Mouse (Mus musculus) frontal cortex, postnatal 14 days (tissue): ENCODE data around the gene Nsd1.
"Not testable (repeated sequence)": the region's sequence is repeated elsewhere in the genome, so short reads cannot be mapped to it uniquely, and the experiment has no call there.

Experiments used
- DNase-seq, 2 experiments: peaks; one replicate each; pipeline ENCODE4 v3.0.0; 2022; ENCODE audit warnings: low spot score in 2 of 2

The Nsd1 gene

DNA sequence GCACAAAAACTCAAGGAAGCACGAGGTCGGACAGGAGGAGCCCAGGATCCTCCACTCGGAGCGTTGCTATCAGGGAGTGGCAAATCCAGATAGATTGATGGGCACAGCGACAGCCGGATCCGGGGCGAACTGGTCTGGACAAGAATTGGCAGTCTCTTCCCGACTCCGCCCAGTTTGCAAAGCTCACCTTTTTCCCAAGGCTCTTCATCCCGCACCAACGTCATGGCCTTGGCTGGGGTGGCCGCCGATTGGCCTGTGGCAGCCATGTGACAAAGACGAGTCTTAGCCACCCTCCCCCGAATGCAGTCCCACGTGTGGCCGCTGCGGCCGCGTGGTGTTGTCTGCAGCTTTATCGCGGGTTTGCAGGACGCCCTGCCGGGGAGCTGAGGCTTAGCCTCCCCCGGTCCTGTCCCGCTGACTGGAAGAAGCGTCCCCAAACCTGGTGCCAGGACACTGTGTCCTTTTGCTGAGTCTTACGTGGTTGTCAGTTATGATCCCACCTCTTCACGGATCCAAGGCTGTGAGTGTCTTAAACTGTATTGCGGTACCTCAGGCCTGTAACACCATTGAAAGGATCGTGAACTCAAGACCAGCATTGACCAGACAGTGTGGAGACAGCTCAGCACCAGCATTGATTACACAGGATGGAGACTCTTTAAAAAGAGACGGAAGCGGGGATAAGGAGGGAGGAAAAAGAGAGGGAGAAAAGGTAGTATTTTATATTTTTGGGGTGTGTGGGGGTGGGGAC is 19.3 kb upstream of the Nsd1 start:
- DNase-seq: peak; percentile 92 to 93

DNA sequence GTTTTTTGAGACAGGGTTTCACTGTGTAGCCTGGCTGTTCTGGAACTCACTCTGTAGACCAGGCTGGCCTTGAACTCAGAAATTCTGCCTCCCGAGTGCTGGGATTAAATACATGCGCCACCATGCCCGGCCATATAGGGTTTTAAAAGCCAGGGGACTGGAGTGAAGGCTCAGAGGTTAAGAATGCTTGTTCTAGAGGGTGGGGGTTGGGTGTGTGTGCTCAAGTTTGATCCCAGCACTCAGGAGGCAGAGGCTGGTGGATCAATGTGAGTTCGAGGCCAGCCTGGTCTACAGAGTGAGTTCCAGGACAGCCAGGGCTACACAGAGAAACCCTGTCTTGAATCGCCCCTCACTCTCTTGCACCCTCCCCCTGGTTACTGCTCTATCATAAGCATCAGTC is 18.0 kb upstream of the Nsd1 start:
- no peak for DNase-seq

DNA sequence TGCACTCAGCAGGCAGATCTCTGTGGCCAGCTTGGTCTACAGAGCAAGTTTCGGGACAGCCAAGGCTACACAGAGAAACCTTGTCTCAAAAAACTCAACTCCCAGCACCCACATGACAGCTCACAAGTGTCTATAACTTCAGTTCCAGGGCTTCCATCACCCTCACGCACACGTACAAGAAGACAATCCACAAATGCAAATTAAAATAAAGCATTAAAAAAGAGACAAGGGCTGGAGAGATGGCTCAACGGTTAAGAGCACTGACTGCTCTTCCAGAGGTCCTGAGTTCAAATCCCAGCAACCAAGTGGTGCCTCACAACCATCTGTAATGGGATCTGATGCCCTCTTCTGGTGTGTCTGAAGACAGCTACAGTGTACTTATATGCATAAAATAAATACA is 6.8 kb upstream of the Nsd1 start:
- DNase-seq: not testable (repeated sequence)

DNA sequence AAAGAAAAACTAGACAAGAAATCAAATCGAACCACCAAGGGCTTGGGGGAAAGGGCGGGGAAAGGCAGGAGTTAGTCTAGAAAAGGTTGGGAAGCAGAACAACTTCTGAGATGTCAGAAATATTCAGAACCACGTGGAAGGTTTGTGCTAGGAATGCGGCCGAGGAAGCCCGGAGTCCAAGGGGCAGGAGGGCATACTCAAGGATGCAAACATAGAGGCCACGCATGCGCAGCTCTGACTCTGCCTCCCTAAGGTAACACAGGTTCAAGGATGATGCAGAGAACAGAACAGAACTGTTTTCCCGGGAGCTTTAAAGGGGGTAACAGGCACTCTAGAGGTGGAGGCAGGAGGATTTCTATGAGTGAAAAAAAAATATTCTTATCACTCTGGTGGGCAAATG is 5.8 kb upstream of the Nsd1 start:
- DNase-seq: no peak

DNA sequence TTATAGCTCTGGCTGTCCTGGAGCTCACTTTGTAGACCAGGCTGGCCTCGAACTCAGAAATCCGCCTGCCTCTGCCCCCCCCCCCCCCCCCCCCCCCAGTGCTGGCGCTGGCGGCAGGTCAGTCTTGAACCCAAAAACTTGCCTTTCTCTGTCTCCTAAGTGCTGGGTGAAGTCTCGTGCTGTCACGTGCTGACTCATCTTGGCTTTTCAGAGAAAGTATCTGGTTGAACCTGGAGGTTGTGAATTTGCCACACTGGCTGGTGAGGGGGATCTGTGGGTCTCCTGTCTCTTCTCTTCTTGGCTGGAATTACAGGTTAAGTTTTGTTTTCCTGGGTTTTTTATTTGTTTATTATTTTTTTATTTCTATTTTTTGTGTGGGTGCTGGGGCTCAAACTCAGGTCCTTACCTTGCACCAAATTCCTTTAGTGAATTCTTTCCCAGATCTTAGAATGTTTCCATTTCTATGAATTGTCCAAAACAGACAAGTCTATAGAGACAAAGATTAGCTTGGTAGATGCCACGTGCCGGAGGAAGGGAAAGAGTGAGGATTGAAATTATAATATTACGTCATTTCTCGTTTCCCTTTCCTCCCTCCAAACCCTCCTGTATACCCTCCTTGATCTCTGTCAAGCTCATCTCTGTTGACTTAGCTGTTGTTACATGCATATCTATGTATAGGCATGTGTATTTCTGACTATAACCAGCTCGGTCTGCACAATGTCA is 4.8 kb upstream of the Nsd1 start:
- no peak for DNase-seq

DNA sequence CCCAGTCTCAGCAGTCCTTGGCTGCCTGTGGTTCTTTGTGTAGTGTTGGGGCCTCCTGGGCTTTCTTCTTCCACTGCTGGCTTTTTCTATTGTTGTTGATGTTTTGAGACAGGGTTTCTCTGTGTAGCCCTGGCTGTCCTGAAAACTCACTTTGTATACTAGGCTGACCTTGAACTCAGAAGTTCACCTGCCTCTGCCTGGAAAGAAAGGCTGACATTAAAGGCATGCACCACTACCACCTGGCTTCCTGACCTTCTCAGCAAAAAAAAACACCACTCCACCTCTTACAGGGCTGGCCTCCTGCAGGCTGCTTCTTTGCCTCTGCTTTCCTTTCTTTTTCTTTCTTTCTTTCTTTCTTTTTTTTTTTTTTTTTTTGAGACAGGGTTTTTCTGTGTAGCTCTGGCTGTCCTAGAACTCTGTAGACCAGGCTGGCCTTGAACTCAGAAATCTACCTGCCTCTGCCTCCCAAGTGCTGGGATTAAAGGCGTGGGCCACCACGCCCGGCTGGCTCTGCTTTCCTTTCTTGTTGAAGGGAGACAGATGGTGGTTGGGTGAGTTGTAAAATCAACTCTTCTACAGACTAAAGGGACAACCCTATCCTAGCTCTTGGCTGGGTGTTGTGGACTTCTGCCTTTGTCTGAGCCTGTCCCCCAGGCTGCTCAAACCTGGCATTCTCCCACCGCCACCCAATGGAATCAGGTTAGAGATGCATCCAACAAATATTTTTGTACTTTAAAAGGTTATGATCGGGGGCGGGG is 4.0 kb upstream of the Nsd1 start:
- no peak for DNase-seq

DNA sequence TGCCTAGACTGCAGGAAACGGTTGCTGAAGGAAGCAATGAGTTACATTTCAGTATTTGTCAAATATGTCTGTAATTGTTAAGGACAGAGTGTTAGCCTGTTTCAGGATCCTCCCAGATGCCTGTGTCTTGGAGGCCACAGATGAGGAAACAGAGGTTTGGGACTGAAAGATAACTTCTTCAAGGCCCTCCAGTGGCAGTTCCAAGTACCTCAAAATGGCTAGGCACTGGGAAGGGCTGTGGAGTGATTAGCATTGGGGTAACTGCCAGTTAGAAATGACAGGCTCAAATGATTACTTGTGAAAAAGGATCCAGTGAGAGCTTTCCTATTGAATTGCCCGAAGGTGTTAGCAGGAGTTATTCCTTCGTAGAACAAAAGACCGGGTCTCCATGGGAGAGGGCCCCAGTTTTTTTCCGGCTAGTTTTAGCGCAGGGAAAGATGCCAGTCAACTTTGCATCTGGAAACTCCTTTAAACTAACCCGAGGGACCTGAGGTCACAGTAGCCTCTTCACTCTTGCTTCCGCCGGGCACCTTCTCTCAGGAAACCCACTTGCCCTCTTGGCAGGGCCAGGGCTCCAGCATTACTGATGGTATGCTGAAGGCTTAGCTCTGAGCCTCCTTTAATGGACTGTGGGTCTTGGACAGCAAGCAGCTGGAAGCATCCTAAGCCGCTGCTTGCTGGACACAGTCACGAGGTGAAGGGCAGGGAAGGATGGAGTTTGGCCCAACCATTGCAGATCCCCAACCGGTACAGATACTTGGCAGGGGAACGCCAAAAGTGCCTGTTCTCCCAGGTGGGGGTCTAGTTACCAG is 539 bp upstream of the Nsd1 start:
- no peak for DNase-seq

DNA sequence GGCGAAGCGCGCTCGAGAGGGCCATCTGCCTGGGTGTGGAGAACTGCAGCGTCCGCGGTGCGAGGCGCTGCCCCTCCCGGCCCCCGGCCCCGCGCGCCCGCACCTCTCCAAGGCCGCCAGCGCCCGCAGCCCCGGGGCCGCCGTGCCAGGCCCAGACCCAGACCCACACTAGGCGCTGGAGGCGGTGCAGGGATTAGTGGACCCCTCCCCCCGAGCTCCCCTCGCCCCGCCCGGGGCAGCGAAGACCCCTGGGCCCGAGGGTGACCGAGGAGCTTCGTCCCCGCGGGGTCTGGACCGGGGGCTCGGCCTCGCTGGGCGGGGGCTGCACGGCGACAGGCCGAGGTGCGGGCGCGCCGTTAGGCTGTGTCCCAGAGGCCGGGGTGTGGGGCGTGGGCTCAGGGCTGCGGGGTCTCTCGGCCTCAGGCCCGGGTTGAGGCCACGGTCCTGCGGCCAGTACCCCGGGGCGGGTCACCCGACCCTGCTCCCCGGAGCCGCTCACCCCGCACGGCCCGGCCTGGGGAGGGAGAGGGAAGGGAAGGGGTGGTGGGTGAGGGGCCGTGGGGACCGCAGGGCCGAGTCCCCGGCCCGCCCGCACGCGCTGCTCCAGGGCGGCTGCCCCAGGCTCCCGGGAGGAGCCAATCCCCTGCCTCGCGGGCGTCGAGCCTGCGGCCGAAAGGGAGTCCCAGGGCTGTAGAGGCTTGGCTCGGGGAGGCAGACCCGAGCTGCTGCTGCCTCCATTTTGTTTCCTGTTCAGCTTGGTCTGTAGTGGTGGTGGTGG is 800 bp downstream of the Nsd1 start:
- DNase-seq: peak; percentile 27 to 32

DNA sequence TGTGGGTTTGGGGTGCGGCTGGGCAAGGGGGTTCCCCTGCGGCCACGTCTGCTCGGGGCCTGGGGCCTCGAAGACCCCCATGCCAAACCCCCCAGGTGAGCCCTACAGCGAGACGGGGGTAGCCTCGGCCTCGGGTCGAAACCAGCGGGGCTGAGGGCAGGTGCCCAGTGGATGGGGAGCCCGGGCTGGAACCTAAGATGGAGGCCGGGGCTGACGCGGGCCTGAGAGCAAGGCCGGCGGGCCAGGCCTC is 1.3 kb downstream of the Nsd1 start:
- peak in 1 of 2 experiments; percentile 64 for DNase-seq

DNA sequence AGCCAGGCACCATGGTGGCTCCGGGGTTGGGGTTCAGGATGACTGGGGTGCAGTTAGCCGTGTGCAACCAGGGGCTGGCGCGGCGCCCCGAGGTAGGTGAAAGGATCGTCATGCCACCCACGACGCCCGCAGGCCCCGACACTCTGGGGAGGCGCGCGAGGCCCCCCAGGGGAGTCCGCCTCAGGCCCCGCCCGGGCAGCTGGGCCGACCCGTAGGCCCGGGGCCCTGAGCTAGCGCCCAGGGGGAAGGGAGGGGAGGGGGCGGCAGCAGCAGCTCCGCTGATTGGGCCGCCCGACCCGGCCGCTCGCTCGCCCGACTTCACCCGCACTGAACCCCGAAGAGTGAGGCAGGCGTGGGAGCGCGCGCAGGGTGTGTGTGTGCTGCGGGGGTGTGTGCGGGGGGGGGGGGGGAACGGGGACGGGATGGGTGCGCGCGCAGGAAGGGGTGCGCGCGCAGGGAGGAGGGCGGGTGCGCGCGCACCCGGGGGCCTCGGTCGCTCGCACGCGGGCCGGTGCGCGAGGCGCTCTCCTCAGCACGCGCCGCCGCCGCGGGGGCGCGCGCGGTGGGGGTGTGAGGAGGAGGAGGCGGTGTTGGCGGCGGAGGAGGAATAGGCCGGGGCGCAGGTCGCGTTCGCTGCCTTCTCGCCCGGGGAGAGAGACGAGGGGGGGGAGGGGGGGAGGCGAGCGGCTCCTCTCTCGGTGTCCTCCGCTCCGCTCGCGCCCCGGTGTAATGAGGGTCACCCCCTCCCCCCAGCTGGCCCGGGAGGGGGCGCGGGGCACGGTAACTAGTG is 1.8 kb downstream of the Nsd1 start:
- DNase-seq: peak; percentile 63 to 68

DNA sequence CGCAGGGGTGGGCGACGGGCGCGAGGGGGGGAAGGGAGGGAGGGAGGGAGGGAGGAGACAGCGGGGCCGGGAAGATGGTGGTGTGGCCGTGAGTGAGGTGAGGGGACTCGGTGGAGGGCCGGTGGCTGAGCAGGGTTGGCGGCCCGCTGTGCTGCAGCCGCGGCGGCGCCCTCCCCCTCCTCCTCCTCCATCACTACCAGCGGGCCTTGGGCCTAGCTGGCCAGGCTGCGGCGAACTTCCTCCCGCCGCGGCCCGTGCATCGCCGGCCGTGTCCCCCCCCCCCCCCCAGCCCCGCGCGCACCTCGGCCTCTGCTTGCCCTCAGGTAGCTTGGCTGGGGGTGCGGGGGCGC is 2.4 kb downstream of the Nsd1 start:
- peak in 1 of 2 experiments; percentile 30 for DNase-seq

DNA sequence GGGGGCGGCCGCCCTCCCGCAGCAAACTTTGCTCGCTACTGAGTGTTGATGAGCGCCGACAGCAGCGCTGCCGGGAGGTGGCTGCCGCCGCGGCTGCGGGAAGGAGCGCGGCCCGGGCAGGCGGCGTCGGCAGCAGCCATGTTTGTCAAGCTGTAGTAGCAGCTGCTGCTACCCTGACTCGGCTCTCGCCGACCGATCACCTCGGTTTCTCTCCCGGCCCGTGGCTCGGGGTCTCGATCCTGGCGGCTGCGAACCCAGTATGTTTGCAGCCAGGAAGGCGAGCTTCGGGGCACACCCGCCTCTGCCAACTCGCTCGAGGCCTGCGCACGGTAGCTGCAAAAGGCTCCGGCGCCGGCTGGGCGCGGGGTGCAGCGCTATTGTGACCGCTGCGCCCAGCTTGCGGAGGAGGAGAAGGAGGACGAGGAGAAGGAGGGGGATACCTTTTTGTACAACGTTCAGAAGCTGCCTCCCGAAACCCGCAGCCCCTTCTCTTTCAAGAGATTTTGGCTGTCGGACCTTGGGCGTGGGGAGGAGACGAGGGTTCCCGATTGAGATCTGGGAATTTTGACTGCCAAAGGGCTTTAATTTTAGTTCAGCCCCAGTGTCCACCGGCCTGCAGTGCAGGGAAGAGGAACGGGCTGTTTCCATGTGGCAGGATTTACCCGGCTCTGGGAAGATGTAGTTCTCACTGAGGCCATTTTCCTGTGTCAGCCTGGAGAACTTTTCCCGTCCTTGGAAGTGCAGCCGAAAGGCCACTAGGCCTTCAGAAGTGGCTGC is 3.0 kb downstream of the Nsd1 start:
- peak; percentile 53 to 57 for DNase-seq

DNA sequence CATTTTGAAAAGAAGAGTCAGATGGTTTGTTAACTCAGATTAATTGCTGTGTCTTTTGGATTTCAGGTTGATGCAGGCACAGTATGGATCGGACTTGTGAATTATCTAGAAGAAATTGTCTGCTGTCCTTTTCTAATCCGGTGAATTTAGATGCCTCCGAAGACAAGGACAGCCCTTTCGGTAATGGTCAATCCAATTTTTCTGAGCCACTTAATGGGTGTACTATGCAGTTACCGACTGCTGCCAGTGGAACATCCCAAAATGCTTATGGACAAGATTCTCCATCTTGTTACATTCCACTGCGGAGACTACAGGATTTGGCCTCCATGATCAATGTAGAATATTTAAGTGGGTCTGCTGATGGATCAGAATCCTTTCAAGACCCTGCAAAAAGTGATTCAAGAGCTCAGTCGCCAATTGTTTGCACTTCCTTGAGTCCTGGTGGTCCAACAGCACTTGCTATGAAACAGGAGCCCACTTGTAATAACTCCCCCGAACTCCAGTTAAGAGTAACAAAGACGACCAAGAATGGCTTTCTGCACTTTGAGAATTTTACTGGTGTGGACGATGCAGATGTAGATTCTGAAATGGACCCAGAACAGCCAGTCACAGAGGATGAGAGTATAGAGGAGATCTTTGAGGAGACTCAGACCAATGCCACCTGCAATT is 3.7 kb downstream of the Nsd1 start:
- no peak for DNase-seq

DNA sequence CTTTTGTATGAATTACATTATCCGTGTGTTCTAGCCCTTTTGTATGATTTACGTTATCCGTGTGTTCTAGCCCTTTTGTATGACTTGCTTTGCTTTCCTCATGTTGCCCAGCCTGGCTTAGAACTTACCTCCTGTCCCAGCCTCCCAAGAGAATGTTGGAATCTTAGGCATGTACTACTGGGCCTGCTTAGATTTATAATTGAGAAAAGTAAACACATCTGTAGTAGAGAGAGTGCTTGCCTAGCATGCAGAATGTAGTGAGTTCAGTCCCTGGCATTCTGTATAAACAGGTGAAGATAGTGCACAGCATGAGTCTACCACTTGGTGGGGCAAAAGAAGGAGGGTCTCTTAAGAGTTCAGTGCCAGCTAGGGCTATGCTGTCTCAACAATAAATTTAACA is 14.8 kb downstream of the Nsd1 start:
- DNase-seq: no peak

DNA sequence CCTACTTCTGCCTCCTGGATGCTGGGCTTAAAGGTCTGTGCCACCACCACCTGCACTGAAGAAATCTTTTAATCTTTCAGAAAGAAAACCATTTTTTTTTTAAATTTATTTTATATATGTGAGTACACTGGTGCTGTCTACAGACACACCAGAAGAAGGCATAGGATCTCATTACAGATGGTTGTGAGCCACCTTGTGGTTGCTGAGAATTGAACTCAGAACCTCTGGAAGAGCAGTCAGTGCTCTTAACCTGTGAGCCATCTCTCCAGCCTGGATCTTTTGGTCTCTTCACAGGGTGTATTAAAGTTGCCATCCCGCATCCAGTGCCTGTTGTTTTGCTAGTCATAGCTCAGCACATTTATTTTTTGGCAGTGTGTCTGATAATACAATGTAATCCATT is 21.1 kb downstream of the Nsd1 start:
- no peak for DNase-seq

DNA sequence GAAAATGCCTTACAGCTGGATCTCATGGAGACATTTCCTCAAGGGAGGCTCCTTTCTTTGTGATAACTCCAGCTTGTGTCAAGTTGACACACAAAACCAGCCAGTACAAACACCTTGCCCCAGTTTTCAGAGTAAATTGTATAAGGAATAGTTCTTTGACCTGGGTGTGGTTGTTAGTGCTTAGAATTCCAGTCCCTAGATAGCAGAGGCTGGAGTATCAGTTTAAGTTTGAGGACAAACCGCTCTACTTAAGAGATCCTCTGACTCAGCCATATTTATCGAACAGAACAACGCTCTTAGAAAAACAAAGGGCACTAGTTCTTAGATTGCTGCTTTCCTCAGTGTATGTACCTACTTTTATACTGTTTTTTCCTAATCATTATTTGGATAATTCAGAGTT is 33.6 kb downstream of the Nsd1 start:
- DNase-seq: no peak

DNA sequence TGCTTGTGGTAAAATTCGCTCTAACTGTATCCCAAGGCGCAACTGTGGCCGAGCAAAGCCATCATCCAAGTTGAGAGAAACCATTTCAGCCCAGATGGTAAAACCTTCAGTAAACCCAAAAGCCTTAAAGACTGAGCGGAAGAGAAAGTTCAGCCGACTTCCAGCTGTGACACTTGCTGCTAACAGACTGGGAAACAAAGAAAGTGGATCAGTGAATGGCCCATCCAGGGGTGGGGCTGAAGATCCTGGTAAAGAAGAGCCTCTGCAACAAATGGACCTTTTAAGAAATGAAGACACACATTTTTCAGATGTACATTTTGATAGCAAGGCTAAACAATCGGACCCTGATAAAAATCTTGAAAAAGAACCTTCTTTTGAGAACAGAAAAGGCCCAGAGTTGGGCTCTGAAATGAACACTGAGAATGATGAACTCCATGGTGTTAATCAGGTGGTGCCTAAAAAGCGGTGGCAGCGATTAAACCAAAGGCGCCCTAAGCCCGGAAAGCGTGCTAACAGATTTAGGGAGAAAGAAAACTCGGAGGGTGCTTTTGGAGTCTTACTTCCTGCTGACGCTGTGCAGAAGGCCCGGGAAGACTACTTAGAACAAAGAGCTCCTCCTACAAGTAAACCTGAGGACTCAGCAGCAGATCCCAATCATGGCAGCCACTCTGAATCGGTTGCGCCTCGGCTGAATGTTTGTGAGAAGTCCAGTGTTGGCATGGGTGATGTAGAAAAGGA is 37.9 kb downstream of the Nsd1 start:
- DNase-seq: no peak

DNA sequence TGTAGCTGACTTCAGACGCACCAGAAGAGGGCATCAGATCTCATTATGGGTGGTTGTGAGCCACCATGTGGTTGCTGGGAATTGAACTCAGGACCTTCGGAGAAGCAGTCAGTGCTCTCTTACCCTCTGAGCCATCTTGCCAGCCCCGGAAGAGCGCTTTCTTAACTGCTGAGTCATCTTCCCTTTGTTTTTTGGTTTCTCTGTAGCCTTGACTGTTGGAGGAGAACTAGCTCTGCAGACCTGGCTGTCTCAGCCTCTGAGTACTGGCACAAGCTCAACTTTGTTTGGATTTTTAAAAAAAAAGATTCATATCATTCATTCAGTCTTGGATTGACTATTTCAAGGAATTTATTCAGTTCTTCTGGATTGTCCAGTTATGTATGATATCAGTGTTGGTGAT is 39.7 kb downstream of the Nsd1 start:
- no peak for DNase-seq

DNA sequence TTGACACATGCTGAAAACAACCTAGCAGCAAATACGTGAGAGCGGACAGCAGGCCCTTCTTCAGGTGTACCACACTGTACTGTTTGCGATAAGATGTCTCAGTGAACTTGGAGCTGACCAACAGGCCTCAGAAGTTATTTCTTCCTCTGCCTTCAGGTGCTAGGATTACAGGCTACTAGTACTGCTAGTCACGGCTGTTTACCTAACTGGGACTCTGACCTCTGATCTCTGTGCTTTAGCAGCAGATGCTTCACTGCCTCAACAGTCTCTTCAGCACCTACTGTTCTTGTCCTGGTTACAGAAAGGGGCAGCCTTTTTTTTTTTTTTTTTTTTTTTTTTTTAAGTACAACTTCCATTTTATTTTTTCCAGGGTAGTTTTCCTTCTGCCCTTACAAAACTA is 43.2 kb downstream of the Nsd1 start:
- DNase-seq: no peak
